Mouse (Mus musculus) kidney, embryonic 14.5 days (tissue): ENCODE data around the gene Gm49353. TPM values are rescaled to one million over a fixed set of nuclear protein-coding genes. Genes with fewer than 3 reads are reported as not detected.

Source experiments
- ATAC-seq: fragments of 200-750 bp; cut with Nextera tagmentation; 2 replicates; pipeline ENCODE4 v1.8.0; 2017; ENCODE audit warnings: moderate number of reproducible peaks, mild to moderate bottlenecking, moderate TSS enrichment, moderate library complexity; ENCODE audit not compliant: low FRiP score, low TSS enrichment
- H3K27ac ChIP-seq: fragments of 300-500 bp; sonication (generic); 2 replicates; pipeline ENCODE4 v1.5.1; 2014; ENCODE audit warnings: low read depth, mild to moderate bottlenecking, low read length, moderate library complexity, mixed read lengths
- H3K27me3 ChIP-seq: fragments of 300-500 bp; sonication (generic); 2 replicates; pipeline ENCODE4 v1.6.1; 2014; ENCODE audit warnings: mild to moderate bottlenecking, low read length; ENCODE audit not compliant: control insufficient read depth, insufficient read depth
- H3K36me3 ChIP-seq: fragments of 300-500 bp; sonication (generic); 2 replicates; pipeline ENCODE4 v1.6.1; 2014; ENCODE audit warnings: low read length, mixed read lengths; ENCODE audit not compliant: control insufficient read depth, insufficient read depth
- H3K4me1 ChIP-seq: fragments of 300-500 bp; sonication (generic); 2 replicates; pipeline ENCODE4 v1.6.1; 2014; ENCODE audit warnings: low read length, mixed read lengths; ENCODE audit not compliant: control insufficient read depth, insufficient read depth
- H3K4me2 ChIP-seq: fragments of 300-500 bp; sonication (generic); replicated peaks from 2 replicates; pipeline ENCODE4 v1.6.1; 2014; ENCODE audit warnings: low read depth, mild to moderate bottlenecking, low read length
- H3K4me3 ChIP-seq: fragments of 300-500 bp; sonication (generic); 2 replicates; pipeline ENCODE4 v1.5.1; 2014; ENCODE audit warnings: mild to moderate bottlenecking, low read length
- H3K9ac ChIP-seq: fragments of 300-500 bp; sonication (generic); 2 replicates; pipeline ENCODE4 v1.6.1; 2014; ENCODE audit warnings: low read depth, mild to moderate bottlenecking, low read length, moderate library complexity
- H3K9me3 ChIP-seq: fragments of 300-500 bp; sonication (generic); 2 replicates; pipeline ENCODE4 v1.6.1; 2016; ENCODE audit warnings: low read length; ENCODE audit not compliant: control insufficient read depth
- WGBS: fragments of 180-500 bp; shearing (Covaris S2); extraction: QIAGEN DNeasy Blood & Tissue Kit; methylation state at CpG from one replicate; pipeline ENCODE4 v1.1.7; 2014; 5-methylcytosine and 5-hydroxymethylcytosine counted together
- polyA plus RNA-seq: library from polyadenylated mRNA; unstranded; fragments of >200 nt; fragmentation: Nextera tagmentation; extraction: Ambion mirVana; gene quantifications from 2 replicates; pipeline ENCODE4 v1.2.1, GENCODE M21; 2014

Gm49353 gene
- polyA plus RNA-seq, 1 experiment from 2014 or later: not detected

- no peak overlapping the region for H3K4me2 ChIP-seq
- no peaks in the 10 kb centered on the region for H3K9me3 ChIP-seq
- H3K9ac ChIP-seq: no peak overlapping the region
- no peaks in the 10 kb centered on the region for H3K4me1 ChIP-seq
- no peak overlapping the region for H3K27ac ChIP-seq
- H3K4me3 ChIP-seq: no peak overlapping the region
- no peaks in the 10 kb centered on the region for H3K27me3 ChIP-seq
- ATAC-seq: no peak
- H3K36me3 ChIP-seq: no peaks in the 10 kb centered on the region
Measured at GRCm38 (mm10) chr10:29193769-29194168, 5.0 kb upstream of the Gm49353 start.

- Histone ChIP-seq H3K36me3 (no peaks in the 10 kb centered on the region), H3K4me1 (no peaks in the 10 kb centered on the region), H3K4me3 (no peak overlapping the region), H3K27me3 (no peaks in the 10 kb centered on the region), H3K27ac (no peak overlapping the region), H3K9ac (no peak overlapping the region), H3K4me2 (no peak overlapping the region), H3K9me3 (no peaks in the 10 kb centered on the region)
- WGBS: 96% methylated on average over 33 of the region's 33 CpGs
- no peak for ATAC-seq
Measured at GRCm38 (mm10) chr10:29196811-29197210, 1.9 kb upstream of the Gm49353 start.

DNA sequence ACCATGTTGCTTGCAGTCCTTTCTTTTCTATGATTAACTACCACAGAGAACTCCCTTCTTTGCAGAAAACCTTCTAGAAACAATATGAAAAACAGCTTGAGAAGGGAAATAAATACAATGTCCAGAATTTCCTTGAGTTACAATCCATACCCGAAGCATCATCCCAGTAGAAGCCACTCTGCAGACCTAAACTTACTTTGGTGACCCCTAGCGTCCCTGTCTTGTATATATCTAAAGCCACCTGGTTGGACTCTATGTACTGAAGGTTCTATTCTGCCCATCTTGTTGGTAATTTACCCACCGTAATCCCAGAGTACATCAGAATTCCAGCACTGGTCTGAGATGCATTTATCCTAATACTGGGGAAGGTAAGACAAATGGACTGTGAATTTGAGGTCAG lies 1.1 kb downstream of the Gm49353 start:
- no peak overlapping the region for H3K4me3 ChIP-seq
- no peak overlapping the region for H3K4me2 ChIP-seq
- no peaks in the 10 kb centered on the region for H3K9me3 ChIP-seq
- no peaks in the 10 kb centered on the region for H3K4me1 ChIP-seq
- no peak overlapping the region for H3K9ac ChIP-seq
- H3K27ac ChIP-seq: no peak overlapping the region
- ATAC-seq: no peak
- H3K36me3 ChIP-seq: no peaks in the 10 kb centered on the region
- WGBS: 80% methylated on average over 3 of the region's 3 CpGs
- H3K27me3 ChIP-seq: no peaks in the 10 kb centered on the region

- no peak for ATAC-seq
- H3K27ac ChIP-seq: no peak overlapping the region
Measured at GRCm38 (mm10) chr10:29200609-29201008, 1.9 kb downstream of the Gm49353 start.

DNA sequence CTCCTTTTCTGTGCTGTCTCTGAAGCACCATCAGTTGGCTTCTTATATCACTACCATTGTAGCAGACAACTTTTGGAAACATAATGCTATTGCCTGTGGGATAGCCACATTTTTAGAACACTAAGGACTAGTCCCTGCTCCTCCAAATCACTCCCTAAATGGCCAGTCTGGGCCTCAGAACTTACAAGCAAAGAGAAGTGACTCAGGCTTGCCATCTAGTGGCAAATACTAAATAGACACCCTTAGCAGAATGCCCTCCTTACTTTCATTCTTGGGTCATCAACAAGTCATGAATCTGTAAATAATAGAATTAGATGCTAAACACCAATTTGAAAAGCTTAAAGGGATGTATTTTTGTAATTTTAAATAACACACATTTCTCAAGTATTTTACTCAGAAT lies 8.0 kb downstream of the Gm49353 start:
- Histone ChIP-seq H3K9me3 (no peaks in the 10 kb centered on the region), H3K4me2 (no peak overlapping the region), H3K27me3 (no peaks in the 10 kb centered on the region), H3K9ac (no peak overlapping the region), H3K36me3 (no peaks in the 10 kb centered on the region), H3K4me1 (no peaks in the 10 kb centered on the region), H3K4me3 (no peak overlapping the region), H3K27ac (no peak overlapping the region)
- 0 out of 2 replicates have a peak, but pooled peaks have one; percentile 66 for ATAC-seq

More at GRCm38 (mm10) chr10:29200609-29201008, 1.9 kb downstream of the Gm49353 start:
- 86% methylated on average over 1 of the region's 1 CpGs for WGBS
- H3K36me3 ChIP-seq: no peaks in the 10 kb centered on the region
- H3K9ac ChIP-seq: no peak overlapping the region
- H3K27me3 ChIP-seq: no peaks in the 10 kb centered on the region
- no peak overlapping the region for H3K4me3 ChIP-seq
- no peaks in the 10 kb centered on the region for H3K9me3 ChIP-seq
- no peaks in the 10 kb centered on the region for H3K4me1 ChIP-seq
- no peak overlapping the region for H3K4me2 ChIP-seq

DNA sequence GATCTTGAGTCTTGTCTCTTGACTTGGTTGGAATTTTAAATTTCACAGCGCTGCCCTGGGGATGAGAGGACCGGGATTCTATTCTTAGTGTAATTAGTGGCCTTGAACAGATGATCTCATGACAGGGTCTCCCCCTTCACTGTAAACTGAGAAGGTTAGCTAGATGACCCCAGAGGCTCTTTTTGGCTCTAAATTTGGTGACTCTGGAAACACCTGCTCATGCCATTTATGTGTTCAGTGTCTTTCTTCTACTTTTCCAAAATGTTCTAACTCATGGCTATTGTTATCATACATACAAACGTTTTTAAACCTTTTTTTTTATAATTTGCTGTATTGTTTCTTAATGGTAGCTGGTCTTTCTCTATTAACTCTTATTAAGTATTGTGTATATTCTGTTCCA lies 10.0 kb downstream of the Gm49353 start:
- H3K4me1 ChIP-seq: no peaks in the 10 kb centered on the region
- ATAC-seq: no peak
- H3K4me2 ChIP-seq: no peak overlapping the region
- no peaks in the 10 kb centered on the region for H3K9me3 ChIP-seq
- no peak overlapping the region for H3K4me3 ChIP-seq
- no peak overlapping the region for H3K27ac ChIP-seq
- no peaks in the 10 kb centered on the region for H3K27me3 ChIP-seq
- 43% methylated on average over 3 of the region's 3 CpGs for WGBS
- H3K9ac ChIP-seq: no peak overlapping the region
- H3K36me3 ChIP-seq: no peaks in the 10 kb centered on the region

- 15% methylated on average over 4 of the region's 4 CpGs for WGBS
- no peaks in the 10 kb centered on the region for H3K4me1 ChIP-seq
- peak; percentile 92; the same call in 1 of the 2 replicates for ATAC-seq
- H3K27me3 ChIP-seq: no peaks in the 10 kb centered on the region
- no peaks in the 10 kb centered on the region for H3K36me3 ChIP-seq
- no peaks in the 10 kb centered on the region for H3K9me3 ChIP-seq
- H3K27ac ChIP-seq: no peak within 1 kb of the TSS
- H3K4me3 ChIP-seq: no peak within 1 kb of the TSS
- H3K4me2 ChIP-seq: no peak within 1 kb of the TSS
- no peak within 1 kb of the TSS for H3K9ac ChIP-seq
Measured at GRCm38 (mm10) chr10:29211453-29211852, 12.7 kb downstream of the Gm49353 start, which contains the start of gene 9330159F19Rik. TSS of gene 9330159F19Rik (plus strand) at chr10:29211606.

GRCm38 (mm10) chr10:29213534-29214100 lies 14.9 kb downstream of the Gm49353 start:
- no peak overlapping the region for H3K27ac ChIP-seq
- no peak overlapping the region for H3K4me3 ChIP-seq
- H3K4me1 ChIP-seq: no peaks in the 10 kb centered on the region
- H3K27me3 ChIP-seq: no peaks in the 10 kb centered on the region
- no peak overlapping the region for H3K9ac ChIP-seq
- no peaks in the 10 kb centered on the region for H3K9me3 ChIP-seq
- H3K36me3 ChIP-seq: no peaks in the 10 kb centered on the region
- H3K4me2 ChIP-seq: no peak overlapping the region
- ATAC-seq: no peak
- WGBS: 47% methylated on average over 3 of the region's 3 CpGs

DNA sequence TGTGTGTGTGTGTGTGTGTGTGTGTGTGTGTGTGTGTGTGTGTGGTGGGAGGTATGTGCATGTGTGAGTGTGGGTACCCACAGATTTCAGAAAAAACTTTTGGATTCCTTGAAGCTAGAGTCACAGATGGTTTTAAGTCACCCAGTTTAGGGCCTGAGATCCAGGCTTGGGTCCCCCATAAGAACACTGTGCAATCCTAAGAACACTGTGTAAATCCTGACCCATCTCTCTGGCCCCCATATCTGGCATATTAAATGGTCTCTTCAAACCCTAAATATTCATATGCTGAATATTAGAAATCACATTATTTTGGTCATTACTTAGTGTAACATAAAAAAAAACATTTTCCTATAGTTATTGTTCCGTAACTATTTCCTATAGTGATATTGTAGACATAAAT lies 18.2 kb downstream of the Gm49353 start:
- 90% methylated on average over 1 of the region's 1 CpGs for WGBS
- Histone ChIP-seq H3K9ac (no peak overlapping the region), H3K27me3 (no peaks in the 10 kb centered on the region)

More for the DNA sequence above, 18.2 kb downstream of the Gm49353 start:
- Histone ChIP-seq H3K36me3 (no peaks in the 10 kb centered on the region), H3K27ac (no peak overlapping the region), H3K4me1 (no peaks in the 10 kb centered on the region), H3K4me3 (no peak overlapping the region), H3K9me3 (no peaks in the 10 kb centered on the region), H3K4me2 (no peak overlapping the region)
- ATAC-seq: no peak
